Mouse (Mus musculus): ENCODE results near the gene Cnot1.
"Not testable (repeated sequence)": the region's sequence is repeated elsewhere in the genome, so short reads cannot be mapped to it uniquely, and the experiment has no call there.

The Cnot1 gene

GRCm38 (mm10) chr8:95807331-95807843 lies at the start of gene Cnot1:
Gene Cnot1 (minus strand): TSS chr8:95807464.
- peak; percentile 97 for DNase-seq (ENCODE audit: low spot score)

DNA sequence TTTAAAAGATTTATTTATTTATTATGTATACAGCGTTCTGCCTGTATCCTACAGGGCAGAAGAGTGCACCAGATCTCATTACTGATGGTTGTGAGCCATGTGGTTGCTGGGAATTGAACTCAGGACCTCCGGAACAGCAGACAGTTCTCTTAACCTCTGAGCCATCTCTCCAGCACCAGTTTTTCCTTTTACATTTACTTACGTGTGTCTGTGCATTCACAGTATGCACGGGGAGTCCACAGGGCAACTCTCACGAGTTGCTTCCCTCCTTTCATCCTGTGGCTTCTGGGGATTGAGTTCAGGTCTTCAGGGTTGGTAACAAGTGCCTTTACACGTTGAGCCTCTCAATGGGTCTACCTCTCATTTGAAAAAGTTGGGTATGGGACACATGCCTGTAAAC lies 46.9 kb upstream of the Cnot1 start:
- no peak for DNase-seq (ENCODE audit: low spot score)

DNA sequence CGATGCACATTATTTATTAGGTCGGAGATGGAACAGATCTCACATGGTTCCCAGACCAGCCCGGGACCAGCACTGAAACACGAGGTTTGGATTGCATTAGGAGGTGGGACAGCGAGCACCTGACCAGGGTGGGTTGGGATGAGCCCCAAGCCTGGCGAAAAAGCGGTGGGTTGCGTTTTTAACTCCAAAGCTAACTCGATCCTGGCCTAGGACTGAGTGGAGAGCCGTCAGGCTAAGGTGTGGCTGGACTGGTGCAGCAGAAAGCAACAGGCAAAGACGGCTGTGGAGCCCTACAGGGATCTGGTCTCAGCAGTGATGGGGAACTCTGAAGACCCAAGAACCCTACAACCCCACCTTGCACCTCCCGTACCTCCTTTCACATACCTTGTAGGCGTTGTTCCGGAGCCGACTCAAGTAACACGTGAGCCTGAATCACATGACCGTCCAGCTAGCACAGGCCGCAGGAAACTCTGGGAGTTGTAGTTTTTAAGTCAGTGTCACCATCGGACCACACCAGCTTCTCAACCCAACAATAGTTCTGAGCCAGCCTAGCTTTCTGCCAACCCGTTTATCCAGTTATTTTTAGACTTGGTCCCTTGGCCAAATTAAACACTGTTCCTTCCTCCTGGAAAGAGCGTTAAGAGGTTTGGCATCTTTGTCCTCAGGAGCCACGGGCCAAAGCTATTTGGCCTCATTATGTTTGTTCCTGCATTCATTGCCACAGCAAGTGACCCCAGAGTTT lies 46.0 kb upstream of the Cnot1 start, which contains the start of gene Slc38a7:
Gene Slc38a7, minus strand, starts transcription at position 438 of the 742 bp plus-strand sequence.
- DNase-seq (ENCODE audit: low spot score), result peak; percentile 83

- no peak for DNase-seq (ENCODE audit: low spot score)
These were observed 45.0 kb upstream of the Cnot1 start for GRCm38 (mm10) chr8:95852290-95852689.

- no peak for DNase-seq (ENCODE audit: low spot score)
These were observed 43.1 kb upstream of the Cnot1 start for GRCm38 (mm10) chr8:95850326-95850725.

DNA sequence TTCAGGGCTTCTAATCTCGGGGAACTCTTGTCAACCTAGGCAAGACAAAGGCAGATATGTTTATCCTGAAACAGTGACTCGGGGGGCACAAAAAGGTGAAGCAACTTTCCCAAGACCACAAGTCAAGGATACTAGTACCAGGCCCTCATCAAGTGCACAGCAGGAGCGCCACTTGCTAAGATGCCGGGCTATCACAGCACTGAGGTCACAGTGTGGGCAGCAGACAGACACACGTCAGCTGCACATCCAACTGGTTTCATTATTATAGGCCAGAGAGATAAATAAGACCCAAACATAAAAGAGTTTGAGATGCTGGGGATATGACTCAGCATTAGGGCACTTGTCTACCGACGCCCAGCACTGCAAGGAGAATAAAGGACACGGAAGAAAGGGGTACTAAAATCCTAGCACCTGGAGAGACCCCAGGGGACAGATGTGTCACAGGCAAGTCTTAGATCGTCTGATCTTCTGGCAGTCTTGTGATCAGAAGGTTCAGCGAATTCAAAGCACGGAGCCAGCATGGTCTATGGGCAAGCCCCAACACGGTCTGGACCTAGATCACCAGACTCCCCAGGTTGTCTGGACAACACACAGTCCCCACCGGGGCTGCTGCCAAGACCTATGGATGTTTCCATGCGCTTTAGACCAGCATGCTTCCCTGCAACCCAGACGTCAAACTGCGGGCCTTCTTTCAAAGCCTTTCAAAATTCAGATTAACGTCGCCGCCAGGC lies 41.6 kb upstream of the Cnot1 start:
- no peak for DNase-seq (ENCODE audit: low spot score)

- DNase-seq (ENCODE audit: low spot score), result no peak
These were observed 40.8 kb upstream of the Cnot1 start for GRCm38 (mm10) chr8:95848061-95848551.

DNA sequence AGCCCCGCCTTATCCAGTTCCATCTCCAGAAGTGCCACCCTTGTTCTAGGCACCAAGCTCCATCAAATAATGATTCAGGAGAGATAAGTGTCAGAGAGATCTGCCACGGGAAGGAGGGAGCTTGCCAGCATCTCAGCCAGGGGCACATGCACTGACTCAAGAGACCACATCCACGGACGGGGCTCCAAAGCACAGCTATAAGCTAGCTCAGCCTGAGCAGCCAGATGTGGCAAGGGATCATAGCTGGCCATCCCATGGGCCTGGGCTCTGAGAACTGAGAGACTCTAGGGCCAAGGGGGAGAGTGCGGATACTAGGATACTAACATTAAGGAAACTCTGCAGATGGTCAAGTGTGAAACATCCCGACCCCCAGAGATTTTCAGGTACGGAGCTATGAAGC lies 37.8 kb upstream of the Cnot1 start:
- no peak for DNase-seq (ENCODE audit: low spot score)

DNA sequence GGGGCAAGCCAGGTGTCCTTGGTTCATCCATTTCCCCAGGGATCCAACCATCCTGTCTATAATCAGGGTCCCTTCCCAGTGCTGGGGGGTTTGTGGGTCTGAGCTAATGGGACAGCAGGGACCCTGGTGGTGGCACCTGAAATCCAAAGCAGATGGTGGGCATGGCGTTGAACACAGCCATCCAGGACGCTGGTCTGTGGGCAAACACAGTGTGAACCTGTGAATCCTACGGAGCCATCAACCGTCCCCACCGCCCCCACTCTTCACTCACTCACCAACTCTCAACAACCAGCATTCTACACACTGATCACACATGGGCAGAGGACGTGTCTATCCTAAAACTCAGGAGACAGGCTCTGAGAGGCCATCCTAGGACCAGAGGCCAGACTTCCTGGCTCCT lies 36.7 kb upstream of the Cnot1 start:
- DNase-seq (ENCODE audit: low spot score), result no peak

GRCm38 (mm10) chr8:95841436-95841835 lies 34.2 kb upstream of the Cnot1 start:
- DNase-seq (ENCODE audit: low spot score), result no peak

DNA sequence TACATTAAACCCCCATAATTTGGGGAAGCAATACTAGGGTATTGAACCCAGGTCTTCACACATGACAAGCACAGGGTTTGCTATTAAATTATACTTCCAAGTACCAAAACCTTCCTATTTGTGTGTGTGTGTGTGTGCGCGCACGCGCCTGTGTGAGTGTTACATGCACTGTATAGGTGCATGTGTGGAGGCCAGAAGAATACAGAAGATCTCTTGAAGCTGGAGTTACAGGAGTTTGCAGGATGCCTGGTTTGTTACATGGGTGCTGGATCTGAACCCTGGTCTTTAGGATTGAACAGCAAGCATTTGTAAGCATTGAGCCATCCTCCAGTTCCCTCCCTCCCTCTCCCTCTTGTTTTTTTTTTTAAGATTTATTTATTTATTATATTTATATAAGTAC lies 32.0 kb upstream of the Cnot1 start:
- DNase-seq (ENCODE audit: low spot score), result no peak

- no peak for DNase-seq (ENCODE audit: low spot score)
These were observed 30.0 kb upstream of the Cnot1 start for GRCm38 (mm10) chr8:95837266-95837665.

- no peak for DNase-seq (ENCODE audit: low spot score)
These were observed 28.6 kb upstream of the Cnot1 start for GRCm38 (mm10) chr8:95835891-95836290.

DNA sequence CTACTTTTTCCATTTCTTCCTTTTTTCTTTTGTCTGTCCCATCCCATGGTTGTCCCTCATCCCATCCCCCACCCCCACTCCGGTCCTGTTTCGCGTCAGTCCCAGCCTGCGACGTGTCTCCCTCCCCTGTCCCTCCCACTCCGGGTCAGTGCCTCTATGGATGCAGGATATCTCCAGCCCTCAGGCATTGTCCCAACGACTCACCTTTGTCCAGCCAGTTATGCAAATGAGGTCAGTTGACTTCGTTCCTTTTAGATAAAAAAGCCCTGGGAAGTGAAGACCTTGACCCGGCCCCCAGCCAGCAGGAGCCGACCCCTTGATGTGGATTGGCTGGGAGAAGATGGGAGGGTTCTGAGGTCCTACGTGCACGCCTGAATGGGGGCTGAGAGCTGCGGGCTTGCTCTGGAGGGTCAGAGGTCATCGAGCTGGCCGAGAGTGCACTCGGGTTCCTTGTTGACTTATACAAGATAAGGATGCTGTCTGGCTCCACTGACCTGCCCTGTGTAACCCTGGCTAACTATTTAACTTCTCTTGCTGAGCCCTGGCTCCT lies 26.2 kb upstream of the Cnot1 start:
- no peak for DNase-seq (ENCODE audit: low spot score)

- DNase-seq (ENCODE audit: low spot score), result peak; percentile 72
These were observed 25.6 kb upstream of the Cnot1 start for GRCm38 (mm10) chr8:95832603-95833434.

- DNase-seq (ENCODE audit: low spot score), result no peak
These were observed 22.9 kb upstream of the Cnot1 start for GRCm38 (mm10) chr8:95830144-95830543.

GRCm38 (mm10) chr8:95825162-95825561 lies 17.9 kb upstream of the Cnot1 start, which contains the start of gene Sap18b:
Gene Sap18b (plus strand): TSS chr8:95825346.
- not testable (repeated sequence) for DNase-seq (ENCODE audit: low spot score)

GRCm38 (mm10) chr8:95822699-95823098 lies 15.4 kb upstream of the Cnot1 start:
- DNase-seq (ENCODE audit: low spot score), result no peak

DNA sequence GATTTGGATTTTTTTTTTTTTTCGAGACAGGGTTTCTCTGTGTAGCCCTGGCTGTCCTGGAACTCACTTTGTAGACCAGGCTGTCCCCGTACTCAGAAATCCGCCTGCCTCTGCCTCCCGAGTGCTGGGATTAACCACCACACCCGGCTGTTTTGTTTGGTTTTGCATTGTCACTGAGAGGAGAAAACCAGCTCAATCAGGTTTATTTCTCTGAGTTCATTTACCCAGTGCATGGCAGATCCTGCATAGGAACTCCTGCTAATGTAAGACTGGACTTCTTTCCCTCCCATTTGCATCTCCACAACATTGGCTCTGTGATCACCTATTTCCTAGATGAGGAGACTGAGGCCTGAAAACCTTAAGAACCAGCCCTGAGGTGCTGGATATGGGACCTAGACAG lies 14.8 kb upstream of the Cnot1 start:
- DNase-seq (ENCODE audit: low spot score), result no peak

- DNase-seq (ENCODE audit: low spot score), result no peak
These were observed 14.0 kb upstream of the Cnot1 start for GRCm38 (mm10) chr8:95821266-95821665.

- DNase-seq (ENCODE audit: low spot score), result no peak
These were observed 10.9 kb upstream of the Cnot1 start for GRCm38 (mm10) chr8:95818211-95818610.

GRCm38 (mm10) chr8:95817597-95817996 lies 10.3 kb upstream of the Cnot1 start:
- DNase-seq (ENCODE audit: low spot score), result no peak

Data from left cerebral cortex, adult 11 months (tissue).